Mouse (Mus musculus): ENCODE measurements around the gene Ssr3. TPM values are rescaled to one million over a fixed set of nuclear protein-coding genes. Genes with fewer than 3 reads are reported as not detected.

The Ssr3 gene
- polyA plus RNA-seq, 1 experiment from 2014 or later = 208 TPM

DNA sequence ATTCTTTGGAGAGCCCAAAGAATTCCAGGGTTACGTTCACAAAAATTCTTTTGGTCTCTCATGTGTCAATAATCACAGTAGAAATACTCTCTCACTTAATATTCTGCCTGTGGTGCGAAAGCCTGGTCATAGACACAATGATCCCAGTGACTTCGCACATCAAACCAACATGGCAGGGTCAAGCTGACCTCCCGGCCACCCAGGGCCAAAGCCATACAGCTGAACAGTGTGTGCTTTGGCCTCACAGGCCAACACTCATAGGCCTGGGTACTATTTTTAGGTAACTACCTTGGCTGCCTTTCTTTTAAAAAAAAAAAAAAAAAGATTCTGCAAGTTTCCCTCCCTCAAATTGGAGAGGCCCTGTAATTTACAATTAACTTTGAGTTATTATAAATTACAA lies 11.3 kb downstream of the Ssr3 start:
- no peak overlapping the region for H3K4me3 ChIP-seq (ENCODE audit: low read length)
- H3K27ac ChIP-seq (ENCODE audit: low read length) = no peak overlapping the region
- H3K36me3 ChIP-seq (ENCODE audit: control insufficient read depth, insufficient read depth) = peaks cover 29% of the 10 kb centered on the region
- WGBS = 70% methylated on average over 4 of the region's 4 CpGs
- ATAC-seq (replicated peaks; ENCODE audit: extremely low read depth, insufficient read depth, low FRiP score) = no peak
- H3K27me3 ChIP-seq (ENCODE audit: control insufficient read depth, insufficient read depth, low read length) = no peaks in the 10 kb centered on the region
- peaks cover 14% of the 10 kb centered on the region for H3K4me1 ChIP-seq (ENCODE audit: control insufficient read depth, insufficient read depth, low read length)
- no peaks in the 10 kb centered on the region for H3K9me3 ChIP-seq (replicated peaks; ENCODE audit: control insufficient read depth, low read length)
- no peak overlapping the region for H3K4me2 ChIP-seq (ENCODE audit: low read depth, low read length)
- H3K9ac ChIP-seq (ENCODE audit: low read length) = no peak overlapping the region

DNA sequence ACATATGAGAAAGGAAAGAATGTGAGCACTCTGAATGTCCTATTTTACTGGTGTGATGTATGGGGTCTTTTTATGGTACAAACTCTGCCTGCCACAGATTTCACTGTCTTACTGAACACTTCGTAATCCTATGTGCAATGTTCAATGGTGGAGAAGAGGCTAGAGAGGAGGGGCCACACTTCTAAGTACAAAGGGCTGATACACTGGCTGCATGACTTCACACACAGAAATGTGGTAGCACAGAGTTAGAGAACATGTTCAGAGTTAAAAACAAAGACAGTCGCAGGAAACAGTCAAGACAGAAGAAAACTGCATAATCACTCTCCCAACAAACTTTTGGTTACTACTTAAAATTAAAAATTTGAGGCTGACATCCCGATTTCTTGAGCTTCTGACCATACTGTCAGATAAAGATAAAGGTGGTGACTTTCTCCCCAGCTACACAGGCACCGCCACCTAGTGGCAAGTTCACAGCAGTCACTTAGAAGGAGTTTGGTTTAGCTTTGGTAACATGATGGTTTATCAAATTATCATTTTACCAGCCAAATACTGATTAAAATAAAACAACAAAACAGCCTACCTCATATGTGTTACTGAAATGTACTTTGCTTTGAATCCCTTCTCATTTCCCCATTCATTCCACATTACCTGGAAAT lies 12.4 kb downstream of the Ssr3 start:
- no peak overlapping the region for H3K4me2 ChIP-seq (ENCODE audit: low read depth, low read length)
- no peaks in the 10 kb centered on the region for H3K9me3 ChIP-seq (replicated peaks; ENCODE audit: control insufficient read depth, low read length)
- H3K27me3 ChIP-seq (ENCODE audit: control insufficient read depth, insufficient read depth, low read length) = no peaks in the 10 kb centered on the region
- WGBS = 56% methylated on average over 4 of the region's 4 CpGs
- no peak overlapping the region for H3K27ac ChIP-seq (ENCODE audit: low read length)
- no peak for ATAC-seq (replicated peaks; ENCODE audit: extremely low read depth, insufficient read depth, low FRiP score)
- peaks cover 28% of the 10 kb centered on the region for H3K36me3 ChIP-seq (ENCODE audit: control insufficient read depth, insufficient read depth)
- H3K9ac ChIP-seq (ENCODE audit: low read length) = no peak overlapping the region
- H3K4me1 ChIP-seq (ENCODE audit: control insufficient read depth, insufficient read depth, low read length) = peaks cover 14% of the 10 kb centered on the region
- H3K4me3 ChIP-seq (ENCODE audit: low read length) = no peak overlapping the region

DNA sequence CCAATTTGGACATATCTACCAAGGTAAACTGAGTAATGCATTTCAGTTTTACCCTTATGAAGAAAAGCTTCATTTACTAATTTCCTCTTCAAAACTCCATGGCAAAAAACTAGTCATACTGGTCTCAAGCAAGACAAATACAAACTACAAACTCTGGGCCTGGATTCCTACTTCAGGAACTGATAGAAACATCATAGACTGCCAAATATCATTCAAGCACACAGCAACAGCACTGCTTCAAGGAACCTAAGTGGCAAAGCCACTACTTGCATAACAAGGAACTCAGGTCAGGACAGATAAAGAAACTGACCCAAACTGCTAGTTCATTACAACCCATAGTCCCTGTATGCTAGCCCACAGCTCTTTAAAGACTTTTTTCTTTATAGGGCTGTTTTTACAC lies 13.7 kb downstream of the Ssr3 start:
- peaks cover 8% of the 10 kb centered on the region for H3K4me1 ChIP-seq (ENCODE audit: control insufficient read depth, insufficient read depth, low read length)
- H3K9ac ChIP-seq (ENCODE audit: low read length) = no peak overlapping the region
- H3K27me3 ChIP-seq (ENCODE audit: control insufficient read depth, insufficient read depth, low read length) = no peaks in the 10 kb centered on the region
- no peak overlapping the region for H3K27ac ChIP-seq (ENCODE audit: low read length)
- H3K9me3 ChIP-seq (replicated peaks; ENCODE audit: control insufficient read depth, low read length) = no peaks in the 10 kb centered on the region
- H3K36me3 ChIP-seq (ENCODE audit: control insufficient read depth, insufficient read depth) = peaks cover 25% of the 10 kb centered on the region
- H3K4me2 ChIP-seq (ENCODE audit: low read depth, low read length) = no peak overlapping the region
- no peak overlapping the region for H3K4me3 ChIP-seq (ENCODE audit: low read length)
- no peak for ATAC-seq (replicated peaks; ENCODE audit: extremely low read depth, insufficient read depth, low FRiP score)

DNA sequence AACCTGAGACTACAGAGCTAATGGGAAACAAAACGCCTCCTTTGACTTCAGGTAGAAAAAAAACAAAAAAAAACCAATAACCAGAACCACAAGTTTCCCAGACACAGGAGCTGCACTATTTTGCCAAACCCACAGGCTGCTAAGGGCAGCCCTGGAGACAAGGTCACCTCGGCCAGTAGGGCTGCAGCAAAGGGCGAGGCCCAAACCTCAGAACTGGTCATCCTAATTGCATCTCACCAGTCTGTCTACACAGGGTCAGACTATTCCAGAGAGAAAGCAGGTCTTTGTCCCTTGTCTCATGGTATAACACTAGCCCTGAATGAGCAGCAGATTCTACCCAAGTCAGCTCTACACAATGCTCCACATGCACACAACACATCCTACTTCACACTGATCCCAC lies 17.7 kb downstream of the Ssr3 start:
- H3K4me3 ChIP-seq (ENCODE audit: low read length) = no peak overlapping the region
- H3K9me3 ChIP-seq (replicated peaks; ENCODE audit: control insufficient read depth, low read length) = no peaks in the 10 kb centered on the region
- no peak for ATAC-seq (replicated peaks; ENCODE audit: extremely low read depth, insufficient read depth, low FRiP score)
- H3K27ac ChIP-seq (ENCODE audit: low read length) = no peak overlapping the region
- peaks cover 6% of the 10 kb centered on the region for H3K4me1 ChIP-seq (ENCODE audit: control insufficient read depth, insufficient read depth, low read length)
- H3K4me2 ChIP-seq (ENCODE audit: low read depth, low read length) = no peak overlapping the region
- H3K9ac ChIP-seq (ENCODE audit: low read length) = no peak overlapping the region
- H3K27me3 ChIP-seq (ENCODE audit: control insufficient read depth, insufficient read depth, low read length) = no peaks in the 10 kb centered on the region
- WGBS = 71% methylated on average over 3 of the region's 3 CpGs
- H3K36me3 ChIP-seq (ENCODE audit: control insufficient read depth, insufficient read depth) = peaks cover 16% of the 10 kb centered on the region; the same call in 1 of the 2 replicates

DNA sequence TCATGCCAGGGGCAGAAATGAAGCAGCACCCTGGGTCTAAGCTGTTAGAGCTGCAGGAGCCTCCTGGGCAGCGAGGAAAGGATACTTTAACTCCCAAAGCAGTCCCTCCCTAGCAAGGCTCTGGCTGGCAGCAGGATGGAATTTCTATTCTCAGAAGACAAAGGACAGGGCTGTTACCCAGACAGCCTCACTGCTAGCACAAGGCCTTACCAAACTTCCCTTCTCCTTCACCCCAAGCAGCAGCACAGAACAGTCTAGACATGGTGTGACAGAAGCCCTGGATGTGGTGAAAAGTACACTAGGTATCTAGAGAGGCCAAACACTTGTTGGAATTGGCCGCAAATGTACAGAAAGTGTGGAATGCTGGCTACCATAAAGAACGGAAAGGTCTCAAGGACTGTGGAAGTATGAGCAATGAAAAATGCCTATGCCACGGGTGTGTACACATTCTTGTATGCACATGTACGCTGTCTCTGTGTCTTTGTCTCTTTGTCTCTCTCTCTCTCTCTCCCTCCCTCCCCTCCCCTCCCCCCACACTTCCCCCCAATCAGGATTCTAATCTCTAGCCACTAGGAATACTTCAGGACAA lies 18.7 kb downstream of the Ssr3 start:
- Histone ChIP-seq H3K9ac (ENCODE audit: low read length) (no peak overlapping the region), H3K36me3 (ENCODE audit: control insufficient read depth, insufficient read depth) (peaks cover 14% of the 10 kb centered on the region; the same call in 1 of the 2 replicates), H3K9me3 (replicated peaks; ENCODE audit: control insufficient read depth, low read length) (no peaks in the 10 kb centered on the region), H3K27me3 (ENCODE audit: control insufficient read depth, insufficient read depth, low read length) (no peaks in the 10 kb centered on the region), H3K27ac (ENCODE audit: low read length) (peak overlapping the region; percentile 7; the same call in 1 of the 2 replicates), H3K4me1 (ENCODE audit: control insufficient read depth, insufficient read depth, low read length) (peaks cover 6% of the 10 kb centered on the region), H3K4me2 (ENCODE audit: low read depth, low read length) (no peak overlapping the region), H3K4me3 (ENCODE audit: low read length) (no peak overlapping the region)
- 51% methylated on average over 5 of the region's 5 CpGs for WGBS
- ATAC-seq (replicated peaks; ENCODE audit: extremely low read depth, insufficient read depth, low FRiP score) = peak; percentile 58; the same call in 1 of the 2 replicates

DNA sequence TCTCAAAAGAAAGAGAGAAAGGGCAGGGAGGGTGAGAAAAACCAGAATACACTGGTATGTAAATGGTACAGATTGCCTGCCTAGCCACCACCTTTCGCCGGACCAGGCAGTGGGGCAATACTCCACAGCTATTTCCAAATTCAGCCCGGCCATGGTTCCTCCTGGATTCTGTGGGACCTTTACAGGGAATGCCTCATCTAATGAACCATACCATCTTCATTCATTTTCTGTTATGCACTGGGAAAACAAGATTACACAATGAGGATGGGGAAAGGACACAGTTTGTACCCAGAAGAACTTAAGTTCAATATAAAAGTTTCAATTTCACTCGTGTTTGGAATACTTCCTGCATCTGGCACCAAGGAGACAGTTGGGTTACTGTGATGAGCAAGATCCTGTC lies 19.9 kb downstream of the Ssr3 start:
- Histone ChIP-seq H3K9me3 (replicated peaks; ENCODE audit: control insufficient read depth, low read length) (no peaks in the 10 kb centered on the region), H3K27ac (ENCODE audit: low read length) (no peak overlapping the region), H3K4me1 (ENCODE audit: control insufficient read depth, insufficient read depth, low read length) (peaks cover 6% of the 10 kb centered on the region), H3K4me2 (ENCODE audit: low read depth, low read length) (no peak overlapping the region), H3K27me3 (ENCODE audit: control insufficient read depth, insufficient read depth, low read length) (no peaks in the 10 kb centered on the region), H3K36me3 (ENCODE audit: control insufficient read depth, insufficient read depth) (peaks cover 17% of the 10 kb centered on the region), H3K4me3 (ENCODE audit: low read length) (no peak overlapping the region), H3K9ac (ENCODE audit: low read length) (no peak overlapping the region)
- no peak for ATAC-seq (replicated peaks; ENCODE audit: extremely low read depth, insufficient read depth, low FRiP score)
- WGBS = 82% methylated on average over 4 of the region's 4 CpGs

DNA sequence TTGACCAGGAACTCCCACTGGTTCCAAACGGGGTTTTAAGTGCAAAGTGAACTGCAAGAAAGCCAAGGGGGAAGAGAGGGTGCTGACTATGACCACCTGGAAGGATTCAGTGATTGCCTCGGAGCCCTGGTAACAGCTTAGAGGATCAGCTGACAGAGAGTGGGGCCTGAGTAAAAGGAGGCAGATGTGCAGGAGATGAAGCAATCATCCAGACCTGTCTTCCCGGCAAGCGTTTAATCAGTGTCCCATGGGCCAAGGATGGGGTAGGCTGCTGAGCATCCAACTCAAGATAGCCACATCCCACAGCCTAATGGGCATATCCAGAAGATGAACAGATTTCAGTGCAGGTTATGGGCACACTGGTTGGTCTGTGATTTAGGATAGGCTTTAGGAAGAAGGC lies 24.5 kb downstream of the Ssr3 start:
- no peaks in the 10 kb centered on the region for H3K27me3 ChIP-seq (ENCODE audit: control insufficient read depth, insufficient read depth, low read length)
- no peak for ATAC-seq (replicated peaks; ENCODE audit: extremely low read depth, insufficient read depth, low FRiP score)
- no peak overlapping the region for H3K9ac ChIP-seq (ENCODE audit: low read length)
- 57% methylated on average over 4 of the region's 4 CpGs for WGBS
- peaks cover 13% of the 10 kb centered on the region for H3K36me3 ChIP-seq (ENCODE audit: control insufficient read depth, insufficient read depth)
- no peaks in the 10 kb centered on the region for H3K9me3 ChIP-seq (replicated peaks; ENCODE audit: control insufficient read depth, low read length)
- H3K4me3 ChIP-seq (ENCODE audit: low read length) = no peak overlapping the region
- H3K4me1 ChIP-seq (ENCODE audit: control insufficient read depth, insufficient read depth, low read length) = no peaks in the 10 kb centered on the region; the same call in 1 of the 2 replicates
- H3K27ac ChIP-seq (ENCODE audit: low read length) = no peak overlapping the region
- no peak overlapping the region for H3K4me2 ChIP-seq (ENCODE audit: low read depth, low read length)

DNA sequence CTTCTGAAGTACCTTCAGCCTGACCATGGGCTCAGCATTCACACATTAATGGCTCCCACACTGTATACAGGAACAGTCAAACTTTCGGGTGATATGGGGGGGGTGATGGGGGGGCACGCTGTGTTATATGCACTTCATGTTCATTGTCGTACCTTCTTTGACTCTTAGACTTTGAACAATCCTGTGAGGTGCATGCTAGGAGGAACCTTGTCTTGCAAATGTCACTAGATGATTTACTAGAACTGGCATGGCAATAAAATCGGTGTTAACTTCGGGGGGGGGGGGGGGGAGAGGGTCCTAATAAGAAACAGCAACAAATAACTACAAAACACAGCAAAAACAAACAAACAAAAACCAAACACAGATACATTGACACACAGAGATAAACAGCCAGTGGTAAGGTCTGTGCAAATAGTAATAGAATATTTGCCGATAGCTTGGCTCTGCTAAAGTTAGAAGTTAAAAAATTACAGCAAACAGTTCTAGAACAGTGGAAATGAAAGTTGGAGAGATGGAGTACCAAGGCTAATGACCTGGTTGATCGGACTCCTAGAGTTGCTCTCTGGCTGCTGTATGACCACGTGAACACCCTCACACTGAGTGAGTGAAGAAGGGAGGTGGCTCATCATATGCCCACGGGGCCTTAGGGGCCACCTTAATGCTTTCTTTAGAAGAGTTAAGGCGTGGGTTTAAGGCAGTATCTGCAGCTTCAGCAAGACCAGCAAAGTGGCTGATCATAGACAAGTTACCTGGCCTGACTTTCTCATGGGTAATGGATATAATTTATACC lies 26.3 kb downstream of the Ssr3 start:
- Histone ChIP-seq H3K4me3 (ENCODE audit: low read length) (no peak overlapping the region), H3K36me3 (ENCODE audit: control insufficient read depth, insufficient read depth) (peaks cover 7% of the 10 kb centered on the region), H3K27ac (ENCODE audit: low read length) (no peak overlapping the region), H3K4me2 (ENCODE audit: low read depth, low read length) (no peak overlapping the region), H3K4me1 (ENCODE audit: control insufficient read depth, insufficient read depth, low read length) (peaks cover 5% of the 10 kb centered on the region), H3K9me3 (replicated peaks; ENCODE audit: control insufficient read depth, low read length) (no peaks in the 10 kb centered on the region), H3K27me3 (ENCODE audit: control insufficient read depth, insufficient read depth, low read length) (no peaks in the 10 kb centered on the region), H3K9ac (ENCODE audit: low read length) (no peak overlapping the region)
- WGBS = 88% methylated on average over 10 of the region's 10 CpGs
- ATAC-seq (replicated peaks; ENCODE audit: extremely low read depth, insufficient read depth, low FRiP score) = no peak

DNA sequence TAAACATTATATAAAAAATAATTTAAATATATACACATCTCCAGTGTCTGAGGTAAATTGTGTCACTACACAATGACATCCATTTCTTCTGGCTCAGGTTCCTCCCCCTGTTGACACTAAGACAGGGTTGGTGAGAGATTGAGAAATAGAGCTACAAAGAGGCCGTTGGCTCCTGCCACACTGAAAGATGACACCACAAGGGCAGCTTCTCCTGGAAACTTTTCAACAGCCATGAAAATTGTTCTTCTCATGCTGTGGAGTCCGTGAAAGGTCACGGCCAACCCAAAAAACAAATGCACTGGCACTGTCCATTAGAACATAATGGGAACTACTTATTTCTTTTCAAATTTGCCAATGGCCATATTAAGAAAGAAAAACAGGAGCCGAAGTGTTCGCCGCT lies 27.2 kb downstream of the Ssr3 start:
- no peak overlapping the region for H3K4me3 ChIP-seq (ENCODE audit: low read length)
- H3K36me3 ChIP-seq (ENCODE audit: control insufficient read depth, insufficient read depth) = peaks cover 7% of the 10 kb centered on the region
- WGBS = 69% methylated on average over 6 of the region's 6 CpGs
- no peak overlapping the region for H3K9ac ChIP-seq (ENCODE audit: low read length)
- no peaks in the 10 kb centered on the region for H3K9me3 ChIP-seq (replicated peaks; ENCODE audit: control insufficient read depth, low read length)
- peaks cover 11% of the 10 kb centered on the region for H3K4me1 ChIP-seq (ENCODE audit: control insufficient read depth, insufficient read depth, low read length)
- no peak overlapping the region for H3K4me2 ChIP-seq (ENCODE audit: low read depth, low read length)
- H3K27ac ChIP-seq (ENCODE audit: low read length) = no peak overlapping the region
- ATAC-seq (replicated peaks; ENCODE audit: extremely low read depth, insufficient read depth, low FRiP score) = no peak
- H3K27me3 ChIP-seq (ENCODE audit: control insufficient read depth, insufficient read depth, low read length) = no peaks in the 10 kb centered on the region
